Mouse (Mus musculus): ENCODE measurements at regions not wholly inside any gene's neighbourhood (a gene's known extent, or its start where the extent isn't known, plus 50 kb on each side); places are given as distances from the start of the nearest gene placed in this dataset.
"Not testable (repeated sequence)": the region's sequence is repeated elsewhere in the genome, so short reads cannot be mapped to it uniquely, and the experiment has no call there.

GRCm38 (mm10) chr13:107596183-107596582, 448.1 kb upstream of the Smim15 start:
- no peak for DNase-seq (ENCODE audit: low spot score in 2 of 2)

DNA sequence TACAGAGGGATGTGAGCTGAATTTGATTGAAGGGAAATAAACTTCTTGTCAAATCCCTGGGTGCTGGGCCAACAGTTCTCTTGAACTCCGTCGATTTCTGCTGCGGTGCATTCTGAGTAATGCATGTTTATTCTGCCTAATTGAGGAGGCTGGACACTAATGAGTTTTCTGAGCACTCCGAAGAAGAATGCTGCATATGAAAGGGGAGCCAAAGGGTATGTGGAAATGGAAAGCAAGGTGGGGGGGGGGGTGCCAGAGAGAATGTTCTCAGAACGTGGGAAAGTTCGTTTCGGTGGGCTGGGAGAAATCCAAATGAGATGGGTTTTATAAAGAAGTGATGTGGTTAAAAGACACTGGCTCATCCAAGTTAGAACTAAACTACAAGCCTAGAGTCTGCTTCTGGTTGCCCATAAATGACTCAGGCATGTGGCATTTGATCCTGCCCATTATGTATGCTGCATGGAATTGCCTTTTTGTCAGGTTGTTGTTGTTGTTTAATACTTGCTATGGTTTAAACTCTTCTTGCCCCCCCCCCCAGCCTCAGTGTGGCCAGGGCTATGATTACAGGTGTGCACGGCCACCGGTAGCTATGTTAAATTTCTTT, 455.7 kb upstream of the Smim15 start:
- no peak for DNase-seq (ENCODE audit: low spot score in 2 of 2)

DNA sequence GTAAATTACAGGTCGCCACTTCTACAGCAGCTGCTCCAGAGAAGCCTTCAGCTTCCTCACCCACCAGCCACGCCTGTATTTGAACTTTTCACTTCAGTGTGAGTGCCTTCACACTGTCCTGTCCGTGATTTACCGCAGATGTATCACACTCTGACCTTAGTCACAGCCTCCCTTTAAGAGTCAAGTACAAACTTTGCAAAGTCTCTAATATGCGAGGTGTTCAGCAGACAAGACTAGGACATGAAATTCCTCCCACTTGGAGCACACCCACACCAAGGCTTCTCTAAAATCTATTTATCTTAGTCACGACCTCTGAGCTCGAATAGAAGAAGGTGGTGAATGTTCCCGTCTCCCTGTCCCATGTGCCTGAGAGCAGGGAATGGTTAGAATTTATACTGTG, 456.6 kb upstream of the Smim15 start:
- no peak for DNase-seq (ENCODE audit: low spot score in 2 of 2)

- DNase-seq (ENCODE audit: low spot score in 2 of 2): no peak
Observed at GRCm38 (mm10) chr13:107585936-107586335, 458.3 kb upstream of the Smim15 start.

- DNase-seq (ENCODE audit: low spot score in 2 of 2): no peak
Observed at GRCm38 (mm10) chr13:107585353-107585752, 458.9 kb upstream of the Smim15 start.

GRCm38 (mm10) chr13:107578968-107579367, 465.3 kb upstream of the Smim15 start:
- DNase-seq (ENCODE audit: low spot score in 2 of 2): no peak

GRCm38 (mm10) chr13:107577809-107578208, 466.4 kb upstream of the Smim15 start:
- no peak for DNase-seq (ENCODE audit: low spot score in 2 of 2)

DNA sequence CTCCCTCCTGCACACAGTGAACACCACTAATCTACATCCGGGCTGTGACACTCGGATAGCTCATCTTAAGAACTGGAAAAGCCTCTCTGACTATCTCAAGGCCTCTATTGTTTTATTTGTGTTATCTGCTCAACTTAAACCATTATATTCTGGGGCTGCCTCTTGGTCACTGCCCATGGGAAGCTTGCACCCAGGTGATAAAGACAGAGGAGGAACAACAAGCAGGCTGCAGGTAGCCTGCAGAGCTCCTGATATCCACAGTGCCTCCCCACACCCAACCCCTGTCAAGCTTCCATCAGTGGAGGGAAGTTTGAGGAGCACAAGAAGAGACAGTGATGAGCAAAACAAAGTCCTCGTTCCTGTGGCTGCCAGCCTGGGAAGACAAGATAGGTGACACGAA, 467.0 kb upstream of the Smim15 start:
- DNase-seq (ENCODE audit: low spot score in 2 of 2): no peak

DNA sequence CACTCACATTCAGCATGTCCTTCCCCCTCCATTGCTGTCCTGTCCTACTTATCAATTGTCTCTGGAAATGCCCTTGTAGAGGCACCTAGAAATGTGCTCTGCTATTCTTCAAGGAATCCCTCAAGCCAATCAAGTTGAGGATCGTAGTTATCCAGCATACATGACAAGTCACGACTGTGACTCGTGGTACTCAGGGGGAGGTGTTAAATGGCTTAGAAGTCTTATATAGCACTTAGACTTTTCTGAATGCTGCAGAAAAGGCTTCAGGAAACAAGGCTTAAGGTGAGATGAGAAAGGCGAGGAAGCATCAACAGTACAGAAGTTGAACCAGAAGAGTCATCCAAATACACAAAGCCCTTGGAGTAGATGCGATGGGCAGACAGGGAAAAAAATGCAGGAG, 467.5 kb upstream of the Smim15 start:
- no peak for DNase-seq (ENCODE audit: low spot score in 2 of 2)

- no peak for DNase-seq (ENCODE audit: low spot score in 2 of 2)
Observed at GRCm38 (mm10) chr13:107575025-107575424, 469.2 kb upstream of the Smim15 start.

DNA sequence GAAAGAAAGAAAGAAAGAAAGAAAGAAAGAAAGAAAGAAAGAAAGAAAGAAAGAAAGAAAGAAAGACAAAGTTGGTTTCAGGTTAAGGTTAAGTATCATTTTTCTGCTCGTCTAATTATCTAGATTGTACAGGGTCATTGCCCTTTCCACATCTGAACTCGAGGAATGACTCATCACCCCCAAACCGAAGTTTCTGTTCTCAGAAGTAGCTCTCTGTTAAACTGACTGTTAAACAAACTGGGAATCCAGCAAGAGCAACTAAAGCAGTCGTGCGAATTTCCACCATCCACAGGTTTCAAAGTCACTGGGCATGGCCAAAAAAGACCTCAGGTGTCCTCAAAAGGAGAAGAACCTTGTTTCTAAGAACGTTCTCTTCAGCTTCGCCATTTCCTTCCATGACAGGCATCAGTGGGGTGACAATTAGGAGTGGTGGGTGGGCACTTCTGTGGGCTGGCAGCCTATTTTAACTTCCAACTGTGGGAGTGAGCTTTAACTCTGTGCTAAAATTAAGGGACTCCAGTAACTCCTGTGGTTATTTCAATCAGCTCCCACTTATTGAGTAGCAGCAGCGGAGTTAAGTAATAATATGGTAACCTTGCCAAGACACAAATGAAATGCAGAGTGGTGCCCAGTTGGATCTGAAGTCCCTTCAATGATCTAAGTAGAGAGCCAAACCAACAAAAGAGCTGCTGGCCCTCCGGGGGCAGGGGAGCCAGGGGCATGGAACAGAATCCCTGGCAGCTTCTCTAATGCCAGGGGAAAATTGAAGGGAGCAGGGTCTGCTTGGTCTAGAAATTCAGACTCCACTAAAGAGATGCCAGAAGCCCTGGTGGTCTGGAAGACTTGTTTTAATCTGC, 470.5 kb upstream of the Smim15 start:
- peak; percentile 21 to 38 for DNase-seq (ENCODE audit: low spot score in 2 of 2)

DNA sequence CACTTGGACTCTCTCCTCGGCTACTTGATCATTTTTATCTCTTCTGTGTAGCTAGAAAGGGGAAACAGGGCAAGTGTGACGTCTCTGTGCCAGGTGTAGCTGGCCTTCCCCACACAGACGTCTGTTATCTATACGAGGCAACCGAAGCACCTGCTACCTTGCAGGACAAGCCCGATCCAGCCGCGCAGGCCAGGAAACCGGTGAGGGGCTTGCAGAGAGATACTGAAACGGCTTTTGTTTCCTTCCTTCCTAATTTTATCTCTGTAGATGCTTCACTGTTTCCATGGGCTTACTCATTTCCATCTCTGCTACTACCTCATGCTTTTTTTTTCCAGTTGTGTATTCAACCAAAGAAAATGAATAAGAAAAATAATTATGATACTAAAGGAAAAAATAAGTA, 472.7 kb upstream of the Smim15 start:
- DNase-seq (ENCODE audit: low spot score in 2 of 2): no peak

- no peak for DNase-seq (ENCODE audit: low spot score in 2 of 2)
Observed at GRCm38 (mm10) chr13:107569477-107569876, 474.8 kb upstream of the Smim15 start.

DNA sequence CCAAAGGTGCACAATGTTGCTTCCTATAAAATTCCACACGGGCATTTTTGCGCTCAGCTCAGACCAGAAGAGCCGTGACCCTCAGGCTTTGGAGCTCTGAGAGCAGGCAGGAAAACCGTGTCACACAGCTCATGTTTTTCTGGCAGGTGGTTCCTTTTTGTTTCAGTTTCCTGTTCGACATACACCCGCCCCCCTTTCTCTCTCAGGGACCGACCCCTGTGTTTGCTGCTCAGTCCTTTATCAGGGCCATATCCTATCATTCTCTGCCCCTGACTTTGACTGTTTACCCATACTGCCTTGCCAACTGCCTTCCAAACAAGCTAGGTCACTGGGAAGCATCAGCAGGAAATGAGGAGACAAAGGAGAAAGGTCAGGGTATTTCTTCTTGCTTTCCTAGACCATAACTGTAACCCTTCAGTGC, 475.5 kb upstream of the Smim15 start:
- no peak for DNase-seq (ENCODE audit: low spot score in 2 of 2)

GRCm38 (mm10) chr13:107562463-107562862, 481.8 kb upstream of the Smim15 start:
- no peak for DNase-seq (ENCODE audit: low spot score in 2 of 2)

GRCm38 (mm10) chr13:107561529-107561928, 482.7 kb upstream of the Smim15 start:
- DNase-seq (ENCODE audit: low spot score in 2 of 2): no peak

- no peak for DNase-seq (ENCODE audit: low spot score in 2 of 2)
Observed at GRCm38 (mm10) chr13:107555958-107556357, 488.3 kb upstream of the Smim15 start.

DNA sequence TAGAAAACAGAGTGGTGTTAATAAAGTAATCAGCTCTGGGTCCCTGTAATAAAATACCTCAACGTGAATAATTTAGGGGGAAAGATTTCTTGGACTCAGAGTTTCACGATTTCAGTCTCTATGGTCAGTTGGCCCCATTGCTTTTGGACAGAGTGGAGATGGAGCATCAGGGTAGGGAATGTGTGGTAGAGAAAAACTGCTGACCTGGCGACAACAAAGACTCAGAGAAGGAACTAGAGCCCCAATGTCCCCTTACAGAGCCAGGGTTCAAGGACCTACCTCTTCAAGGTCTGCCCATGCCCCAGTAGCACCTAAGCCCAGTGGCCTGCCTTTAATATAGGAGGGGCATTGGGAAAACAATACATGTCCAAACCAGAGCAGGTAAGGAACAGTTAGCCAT, 490.2 kb upstream of the Smim15 start:
- no peak for DNase-seq (ENCODE audit: low spot score in 2 of 2)

DNA sequence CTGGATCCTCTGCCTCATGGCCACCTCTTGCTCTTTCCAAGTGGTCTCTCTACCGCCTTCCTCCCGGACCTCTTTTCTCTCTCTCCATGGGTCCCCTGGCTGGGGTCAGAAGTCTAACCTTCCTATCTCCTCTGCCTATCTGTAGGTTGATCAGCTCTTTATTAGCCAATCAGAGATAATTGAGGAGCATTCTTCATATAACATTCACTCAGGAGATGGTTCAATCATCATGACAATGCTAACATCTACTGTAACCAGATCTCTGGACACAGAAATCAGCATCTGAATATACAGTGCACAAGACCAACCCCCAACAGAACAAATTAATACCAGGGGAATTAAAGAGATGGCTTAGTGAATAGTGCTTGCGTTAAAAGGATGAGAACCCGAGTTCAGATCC, 492.1 kb upstream of the Smim15 start:
- no peak for DNase-seq (ENCODE audit: low spot score in 2 of 2)

DNA sequence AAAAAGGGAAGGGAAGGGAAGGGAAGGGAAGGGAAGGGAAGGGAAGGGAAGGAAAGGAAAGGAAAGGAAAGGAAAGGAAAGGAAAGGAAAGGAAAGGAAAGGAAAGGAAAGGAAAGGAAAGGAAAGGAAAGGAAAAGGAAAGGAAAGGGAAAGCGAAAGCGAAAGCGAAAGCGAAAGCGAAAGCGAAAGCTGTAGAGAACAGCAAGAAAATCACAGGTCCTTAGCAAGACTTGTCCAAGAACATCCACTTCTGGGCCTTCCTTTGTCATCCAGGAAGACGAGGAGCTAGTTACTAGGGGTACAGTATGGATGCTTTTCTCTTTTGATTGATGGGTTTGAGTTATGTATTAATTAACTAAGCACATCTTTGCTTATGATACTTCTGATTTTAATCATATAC, 494.3 kb upstream of the Smim15 start:
- not testable (repeated sequence) for DNase-seq (ENCODE audit: low spot score in 2 of 2)

DNA sequence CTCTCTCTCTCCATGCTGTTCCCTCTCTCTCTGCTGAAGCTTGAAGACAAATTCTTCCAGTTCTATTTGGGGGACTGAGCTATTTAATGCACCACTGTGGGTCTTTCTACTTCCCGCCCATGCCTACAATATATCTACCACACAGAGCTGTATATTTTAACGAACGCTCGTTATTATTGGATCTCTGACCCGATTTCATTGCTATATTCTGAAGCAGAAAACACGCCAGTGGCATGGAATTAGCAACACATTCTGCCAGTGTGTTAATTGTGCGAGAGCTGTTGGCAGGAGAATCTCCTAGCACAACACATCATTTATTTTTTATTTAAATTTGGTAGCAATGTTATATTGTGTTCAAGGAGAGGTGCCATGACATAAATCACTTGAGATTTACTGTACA, 497.2 kb upstream of the Smim15 start:
- peak; percentile 54 to 60 for DNase-seq (ENCODE audit: low spot score in 2 of 2)

GRCm38 (mm10) chr13:107546181-107546900, 497.9 kb upstream of the Smim15 start:
- peak; percentile 16 to 23 for DNase-seq (ENCODE audit: low spot score in 2 of 2)

GRCm38 (mm10) chr13:107541635-107541955, 502.7 kb upstream of the Smim15 start:
- no peak for DNase-seq (ENCODE audit: low spot score in 2 of 2)

Data from right cerebral cortex, adult 2 months (tissue).